Mouse (Mus musculus) ovary, postnatal 36 days (tissue): ENCODE measurements at regions not wholly inside any gene's neighbourhood (a gene's known extent, or its start where the extent isn't known, plus 50 kb on each side); places are given as distances from the start of the nearest gene placed in this dataset.

Experiments
- DNase-seq: peaks from one replicate; pipeline ENCODE4 v3.0.0; 2022; ENCODE audit warnings: low spot score, mixed read lengths

DNA sequence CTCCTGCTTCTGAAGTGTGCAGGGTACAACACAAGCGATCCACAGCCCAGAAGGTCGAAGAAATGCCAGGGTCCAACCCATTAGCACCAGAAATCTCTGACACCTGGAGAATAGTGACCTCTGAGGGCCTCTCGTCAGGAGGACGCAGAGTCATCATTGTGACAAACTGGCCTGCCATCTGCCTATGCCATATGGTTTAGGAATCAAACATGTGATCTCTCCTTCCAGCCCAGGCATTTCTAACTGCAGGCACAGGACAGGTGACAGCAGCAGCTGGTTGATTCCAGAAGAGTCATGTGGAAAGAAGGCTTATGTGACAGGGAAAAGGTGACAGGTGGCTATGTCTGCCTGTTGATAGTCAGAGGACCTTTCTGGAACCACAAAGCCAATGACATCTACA, 476.0 kb upstream of the Vstm2b start:
- no peak for DNase-seq

- DNase-seq, result no peak
These were observed 468.7 kb upstream of the Vstm2b start for GRCm38 (mm10) chr7:40429416-40429815.

DNA sequence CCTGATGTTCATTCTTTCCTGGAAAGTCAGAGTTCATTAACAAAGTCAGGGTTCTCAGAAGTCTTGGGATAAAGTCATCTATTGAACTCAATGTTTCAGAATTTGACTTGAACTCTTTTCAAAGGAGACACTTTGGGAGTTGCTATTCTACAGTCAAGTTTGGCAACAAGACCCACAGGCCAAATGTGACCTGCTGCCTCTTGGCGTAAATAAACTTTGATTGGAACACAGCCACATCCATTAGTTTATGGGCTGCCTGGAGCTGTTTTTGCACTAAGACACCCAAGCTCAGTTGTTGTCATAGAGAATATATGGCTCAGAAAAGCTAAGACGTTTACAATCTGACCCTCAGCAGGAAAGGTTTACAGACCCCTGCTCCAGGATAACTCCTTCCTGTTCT, 464.2 kb upstream of the Vstm2b start:
- no peak for DNase-seq

DNA sequence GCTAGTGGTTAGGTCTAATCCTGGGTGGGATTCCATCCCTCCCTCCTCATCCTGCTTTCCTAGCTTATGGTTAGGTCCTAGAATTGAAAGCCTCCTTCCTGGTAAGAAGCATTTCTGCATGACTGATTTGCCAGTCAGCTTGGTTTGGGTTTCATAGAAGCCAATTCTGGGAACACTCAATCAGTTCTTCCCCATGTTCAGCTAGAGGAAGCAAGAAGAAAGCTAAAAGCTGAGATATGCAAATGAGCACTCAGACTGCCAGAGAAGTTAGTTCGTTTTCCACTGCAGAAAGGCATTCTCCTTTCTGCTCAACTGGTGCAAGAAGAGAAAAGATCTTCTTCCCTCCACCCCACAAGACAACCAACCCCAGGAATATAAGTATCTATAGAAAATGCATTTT, 457.0 kb upstream of the Vstm2b start:
- no peak for DNase-seq

- no peak for DNase-seq
These were observed 456.3 kb upstream of the Vstm2b start for GRCm38 (mm10) chr7:40441786-40442185.

DNA sequence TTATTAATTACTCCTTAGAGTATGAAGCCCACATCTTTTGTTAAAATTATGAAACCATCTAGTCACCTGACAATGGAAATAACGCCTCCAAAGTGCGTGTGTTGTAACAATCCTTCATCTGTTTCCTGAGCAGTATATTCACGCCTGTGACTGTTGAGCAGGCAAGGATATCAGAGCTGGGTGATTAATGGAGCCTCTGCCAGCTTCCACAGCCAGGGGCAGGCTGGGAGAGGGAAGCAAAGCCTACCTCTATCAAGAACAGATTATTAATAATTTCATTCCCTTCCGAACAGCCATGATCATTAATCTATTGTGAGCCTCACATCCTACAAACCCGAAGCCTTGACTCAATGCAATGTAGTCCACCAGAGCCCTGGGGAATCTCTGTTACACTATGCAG, 431.7 kb upstream of the Vstm2b start:
- no peak for DNase-seq

- DNase-seq, result no peak
These were observed 410.9 kb upstream of the Vstm2b start for GRCm38 (mm10) chr7:40487256-40487655.

- DNase-seq, result no peak
These were observed 375.3 kb upstream of the Vstm2b start for GRCm38 (mm10) chr7:40522703-40523267.

- DNase-seq, result peak; percentile 5
These were observed 361.5 kb upstream of the Vstm2b start for GRCm38 (mm10) chr7:40536601-40537000.

- DNase-seq, result no peak
These were observed 360.5 kb upstream of the Vstm2b start for GRCm38 (mm10) chr7:40537621-40538020.

DNA sequence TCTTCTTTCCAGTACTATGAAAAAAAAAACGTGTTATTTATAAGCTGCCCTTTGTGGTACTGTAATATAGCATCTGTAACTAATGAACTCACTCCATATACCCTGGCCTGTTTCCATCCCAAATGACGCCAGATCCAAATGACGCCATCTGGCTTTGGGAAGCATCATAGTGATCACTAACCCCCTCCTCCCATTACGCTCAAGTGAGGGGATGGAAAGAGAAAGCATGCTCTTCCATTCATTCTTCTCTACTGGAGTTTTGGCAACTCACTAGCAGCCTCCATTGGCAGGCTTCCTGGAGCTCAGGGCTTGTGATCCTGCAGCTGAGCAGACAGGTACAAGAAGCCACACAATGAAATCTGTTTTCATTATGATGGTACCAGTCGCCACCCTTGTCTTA, 358.3 kb upstream of the Vstm2b start:
- DNase-seq, result no peak

- no peak for DNase-seq
These were observed 356.8 kb upstream of the Vstm2b start for GRCm38 (mm10) chr7:40541283-40541682.

DNA sequence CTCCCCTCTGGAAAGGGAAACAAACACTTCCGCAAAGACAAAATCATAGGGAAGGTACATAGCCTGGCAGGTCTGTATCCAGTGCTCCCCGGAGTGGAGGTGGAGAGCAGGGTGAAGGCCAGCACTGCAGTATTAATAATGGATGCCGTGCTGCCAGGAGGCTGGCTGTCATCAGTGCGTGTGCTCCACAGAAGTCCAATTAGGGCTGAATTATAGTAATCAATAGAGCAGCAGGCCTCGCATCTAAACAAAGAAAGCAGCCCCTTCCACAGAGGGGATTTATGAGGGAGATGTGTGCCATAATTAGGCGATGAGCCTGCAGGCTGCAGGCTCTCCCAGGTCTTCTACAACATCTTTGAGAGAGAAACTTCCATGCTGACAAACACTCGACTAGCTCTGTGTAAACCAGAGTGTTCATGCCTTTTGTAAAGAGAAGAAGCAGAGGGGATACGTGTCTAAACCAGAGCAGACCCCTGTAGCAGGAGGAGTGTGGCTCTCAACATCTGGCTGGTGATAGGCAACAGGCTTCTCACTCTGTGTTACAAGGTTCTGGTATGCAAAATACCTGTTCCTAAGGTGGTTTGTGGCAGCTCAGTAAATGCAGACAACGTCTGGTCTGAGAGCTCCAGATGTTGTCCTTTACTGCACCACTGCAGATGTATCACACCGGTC, 334.5 kb upstream of the Vstm2b start:
- DNase-seq, result no peak

- no peak for DNase-seq
These were observed 322.2 kb upstream of the Vstm2b start for GRCm38 (mm10) chr7:40575971-40576370.

DNA sequence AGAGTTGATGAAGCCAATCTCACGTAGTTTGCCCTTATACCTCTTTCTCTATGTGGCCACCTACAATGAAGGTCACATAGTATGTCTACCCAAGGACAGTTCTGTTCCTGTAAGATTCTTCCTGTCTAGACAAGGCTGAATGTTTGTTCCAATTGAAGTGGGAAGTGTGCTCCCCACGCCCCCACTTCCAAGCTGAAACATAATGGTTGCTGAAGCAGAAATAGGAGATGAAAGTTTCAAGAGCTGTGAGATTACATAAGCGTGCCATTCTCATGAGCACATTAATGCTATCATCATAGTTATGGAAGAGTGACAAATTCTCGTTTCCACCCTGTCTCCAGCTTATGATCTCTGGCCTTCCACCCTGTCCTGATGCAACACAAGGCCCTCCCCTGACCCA, 320.8 kb upstream of the Vstm2b start:
- no peak for DNase-seq

DNA sequence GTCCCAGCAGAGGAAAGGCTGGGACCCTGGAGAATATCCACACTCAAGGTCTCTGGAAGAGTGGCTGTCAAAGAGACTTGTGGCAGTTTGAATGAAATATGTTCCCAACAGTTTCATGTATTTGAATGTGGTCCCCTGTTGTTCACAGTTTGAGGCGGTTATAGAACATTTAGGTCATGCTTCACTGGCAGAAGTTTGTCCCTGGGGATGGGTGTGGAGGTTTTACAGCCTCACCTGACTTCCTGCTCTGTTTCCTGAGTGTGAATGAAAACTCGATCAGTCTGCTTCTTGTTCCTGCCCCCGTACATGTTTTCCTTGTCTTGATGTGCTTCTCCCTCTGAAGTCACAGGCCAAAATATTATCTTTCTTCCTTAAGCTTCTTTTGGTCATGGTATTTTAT, 277.4 kb upstream of the Vstm2b start:
- no peak for DNase-seq

GRCm38 (mm10) chr7:40622811-40623210, 275.3 kb upstream of the Vstm2b start:
- DNase-seq, result no peak

DNA sequence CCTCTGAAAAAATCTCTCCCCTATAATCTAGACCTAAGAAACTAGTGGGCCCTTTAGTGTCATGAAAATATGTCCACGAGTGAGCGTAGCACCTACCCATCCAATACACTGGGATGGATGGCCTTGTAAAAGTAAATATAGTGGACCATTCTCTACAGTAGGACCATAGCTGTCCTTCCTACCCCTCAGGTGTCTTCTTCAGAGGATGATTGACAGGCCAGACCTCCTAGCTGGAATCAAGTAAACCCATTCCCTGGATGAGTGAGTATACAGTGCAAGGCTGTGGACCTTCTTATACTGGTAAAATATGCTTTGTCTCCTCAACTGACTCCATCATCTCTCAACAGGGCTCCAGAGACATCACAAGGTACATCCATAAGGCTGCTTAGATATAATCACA, 274.8 kb upstream of the Vstm2b start:
- DNase-seq, result no peak

DNA sequence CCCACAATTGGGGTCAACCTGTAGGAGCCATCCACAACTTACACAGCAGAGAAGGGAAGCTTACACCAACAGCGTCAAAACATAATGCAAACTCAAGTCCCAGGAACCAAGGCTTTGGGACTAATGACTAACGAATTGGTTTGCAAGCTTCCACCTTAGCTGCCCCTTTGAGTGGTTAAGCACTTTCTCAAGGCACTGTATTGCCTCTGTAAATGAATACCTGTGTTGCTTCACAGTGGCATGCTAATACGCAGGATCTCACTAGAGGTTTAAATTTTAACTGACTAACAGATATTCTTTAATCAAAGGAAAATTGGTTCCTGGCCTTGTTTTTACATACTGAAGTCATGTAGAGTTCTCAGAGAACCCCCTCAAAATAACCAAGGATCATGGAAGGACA, 261.8 kb upstream of the Vstm2b start:
- DNase-seq, result no peak

DNA sequence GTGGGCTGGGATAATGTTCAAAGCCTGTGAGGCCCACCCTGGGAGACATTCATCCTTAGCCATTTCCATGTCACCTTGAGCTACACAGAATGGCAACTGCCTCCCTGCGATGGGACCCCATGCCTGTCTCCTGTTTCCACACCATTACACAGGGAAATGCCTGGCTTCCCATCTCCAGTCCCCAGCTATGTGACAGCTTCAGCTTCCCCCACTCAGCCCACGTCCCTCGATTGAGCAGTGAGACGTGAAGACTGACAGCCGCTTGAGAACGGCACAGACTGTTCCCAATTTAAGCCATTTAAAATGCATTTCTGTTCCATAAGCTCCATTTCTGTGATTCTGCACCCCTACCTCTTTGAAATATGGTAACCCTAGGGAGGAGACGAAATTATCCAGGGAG, 243.1 kb upstream of the Vstm2b start:
- DNase-seq, result no peak

DNA sequence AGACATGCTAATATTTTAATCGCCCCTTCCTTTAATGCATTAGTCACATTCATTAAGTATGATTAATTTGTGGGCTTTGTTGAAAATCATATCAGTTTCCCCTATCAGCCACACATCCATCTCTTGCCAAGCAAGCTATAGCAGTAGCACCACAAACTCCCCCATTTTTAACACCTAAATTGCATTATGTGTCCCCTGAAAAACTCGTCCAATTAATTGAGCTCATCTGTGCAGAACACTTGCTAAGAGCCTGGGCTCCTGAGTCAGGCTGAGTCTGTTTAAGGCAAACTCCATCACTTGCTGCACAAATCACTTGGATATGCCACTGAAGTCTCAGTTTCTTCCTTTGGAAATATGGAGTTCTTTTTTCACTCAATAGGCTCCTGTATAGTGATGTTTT, 242.7 kb upstream of the Vstm2b start:
- no peak for DNase-seq

DNA sequence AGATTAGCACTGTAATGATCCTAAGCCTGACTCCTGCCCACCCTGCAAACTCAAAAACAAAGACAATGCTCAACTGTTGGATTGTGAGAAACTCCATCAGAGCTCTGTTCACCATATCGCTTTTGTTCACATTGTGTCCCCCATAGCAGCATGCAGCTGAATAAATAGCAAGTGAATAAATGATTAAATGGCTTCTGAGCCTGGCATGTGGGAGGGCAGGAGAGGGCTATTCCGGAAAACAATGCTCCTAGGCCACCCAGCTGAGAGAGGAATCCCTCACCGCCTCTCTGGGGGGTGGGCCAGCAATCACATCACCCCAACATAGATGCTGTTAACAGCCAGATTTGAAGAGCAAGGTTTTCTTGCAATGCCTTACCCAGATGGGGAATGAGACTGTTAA, 238.5 kb upstream of the Vstm2b start:
- DNase-seq, result no peak

- DNase-seq, result no peak
These were observed 234.3 kb upstream of the Vstm2b start for GRCm38 (mm10) chr7:40663781-40664180.

- no peak for DNase-seq
These were observed 231.5 kb upstream of the Vstm2b start for GRCm38 (mm10) chr7:40666625-40667024.
